Mouse (Mus musculus): ENCODE measurements at regions not wholly inside any gene's neighbourhood (a gene's known extent, or its start where the extent isn't known, plus 50 kb on each side); places are given as distances from the start of the nearest gene placed in this dataset.

DNA sequence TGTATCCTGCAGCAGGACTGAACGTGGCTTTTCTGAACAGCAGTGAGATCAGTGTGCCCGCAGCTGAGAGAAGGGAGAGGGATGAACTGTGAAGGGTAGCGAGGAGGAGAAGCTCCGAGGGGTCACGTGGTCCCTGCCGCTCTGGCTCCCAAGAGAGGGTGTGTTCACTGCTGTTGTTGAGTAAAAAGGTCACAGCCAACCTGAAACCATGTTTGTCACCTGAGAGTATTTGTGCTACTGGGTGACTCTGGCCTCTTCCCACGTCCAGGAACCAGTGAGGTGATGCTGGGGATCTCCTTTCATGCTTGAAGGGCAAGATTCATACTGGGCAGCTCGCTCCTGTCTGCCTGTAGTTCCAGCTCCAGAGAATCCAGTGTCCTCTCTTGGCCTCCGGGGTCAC is 135.4 kb upstream of the Sulf2 start:
- TF ChIP-seq CTCF (IDR thresholded peaks at IDR 0.05; ENCODE audit: insufficient read depth, low read length) (no peak), POLR2A (IDR thresholded peaks at IDR 0.05; ENCODE audit: borderline replicate concordance, extremely low read depth, low read depth, low read length) (no peak)
